Mouse (Mus musculus): ENCODE data around the gene Clmn.

The Clmn gene

GRCm38 (mm10) chr12:104810923-104811443, 53.9 kb downstream of the Clmn start:
- no peak for DNase-seq

- DNase-seq: no peak
Observed at GRCm38 (mm10) chr12:104808421-104809067, 56.3 kb downstream of the Clmn start.

GRCm38 (mm10) chr12:104806680-104807375, 58.0 kb downstream of the Clmn start:
- no peak for DNase-seq

- no peak for DNase-seq
Observed at GRCm38 (mm10) chr12:104801494-104802260, 63.2 kb downstream of the Clmn start.

- DNase-seq: no peak
Observed at GRCm38 (mm10) chr12:104799365-104799764, 65.5 kb downstream of the Clmn start.

- no peak for DNase-seq
Observed at GRCm38 (mm10) chr12:104797905-104798304, 67.0 kb downstream of the Clmn start.

GRCm38 (mm10) chr12:104796635-104797378, 68.1 kb downstream of the Clmn start:
- no peak for DNase-seq

GRCm38 (mm10) chr12:104794957-104795356, 69.9 kb downstream of the Clmn start:
- DNase-seq: no peak

- DNase-seq: no peak
Observed at GRCm38 (mm10) chr12:104793486-104793885, 71.4 kb downstream of the Clmn start.

GRCm38 (mm10) chr12:104777603-104778002, 87.3 kb downstream of the Clmn start:
- no peak for DNase-seq

- DNase-seq: no peak
Observed at GRCm38 (mm10) chr12:104771941-104772340, 92.9 kb downstream of the Clmn start.

- no peak for DNase-seq
Observed at GRCm38 (mm10) chr12:104769201-104769785, 95.6 kb downstream of the Clmn start.

GRCm38 (mm10) chr12:104767183-104767582, 97.7 kb downstream of the Clmn start:
- DNase-seq: no peak

GRCm38 (mm10) chr12:104765761-104766160, 99.1 kb downstream of the Clmn start:
- no peak for DNase-seq

- DNase-seq: no peak
Observed at GRCm38 (mm10) chr12:104765116-104765515, 99.8 kb downstream of the Clmn start.

- DNase-seq: no peak
Observed at GRCm38 (mm10) chr12:104763918-104764317, 101.0 kb downstream of the Clmn start.

GRCm38 (mm10) chr12:104761411-104761810, 103.5 kb downstream of the Clmn start:
- DNase-seq: no peak

- no peak for DNase-seq
Observed at GRCm38 (mm10) chr12:104758066-104758465, 106.8 kb downstream of the Clmn start.

- no peak for DNase-seq
Observed at GRCm38 (mm10) chr12:104753686-104754085, 111.2 kb downstream of the Clmn start.

GRCm38 (mm10) chr12:104751814-104752765, 112.8 kb downstream of the Clmn start, which contains the start of gene Dicer1:
Gene Dicer1 (minus strand): TSS chr12:104751952.
- peak; percentile 98 to 100 for DNase-seq

GRCm38 (mm10) chr12:104751331-104751813, 113.5 kb downstream of the Clmn start:
- no peak for DNase-seq
